8 mouse cellular contexts compared by ENCODE assay signal in genomic region chr11:70230239-70230727, GRCm38 (mm10). TPM values are rescaled to one million over a fixed set of nuclear protein-coding genes. Genes with fewer than 3 reads are reported as not detected.
DNase-seq lines count a peak whose midpoint lies in the region; ATAC-seq lines count a peak whose summit lies in the region.

No protein-coding gene starts in this region.

- H3K9ac ChIP-seq in forebrain, embryonic 15.5 days (replicated peaks) = peak overlapping the region; percentile 30

- peak; percentile 88 for DNase-seq in Muller cell, postnatal 12 days (ENCODE audit: inconsistent ontology term)
- peak; percentile 81 to 90 for DNase-seq in cerebellum, adult 18-20 months
- DNase-seq in heart, postnatal 4 days = peak; percentile 94
- DNase-seq in layer of hippocampus, postnatal 25 days (ENCODE audit: extremely low spot score in 1 of 2, low spot score in 1 of 2) = peak; percentile 68 to 89
- peak; percentile 91 for DNase-seq in lung, postnatal 4 days
- peak; percentile 90 for DNase-seq in retina, postnatal 1 day
- DNase-seq in urinary bladder, postnatal 14 days (ENCODE audit: low spot score) = peak; percentile 86

- peaks cover 11% of the 10 kb centered on the region for H3K36me3 ChIP-seq in forebrain, embryonic 15.5 days

- peaks cover 39% of the 10 kb centered on the region for H3K27me3 ChIP-seq in forebrain, embryonic 15.5 days

- WGBS in forebrain, embryonic 15.5 days = under 1% methylated on average over 32 of the region's 32 CpGs

- H3K4me2 ChIP-seq in forebrain, embryonic 15.5 days (replicated peaks) = peak overlapping the region; percentile 46

- 0 out of 2 replicates have a peak overlapping the region, but pooled peaks have one; percentile 49 for H3K27ac ChIP-seq in forebrain, embryonic 15.5 days (replicated peaks)

- ATAC-seq in forebrain, embryonic 15.5 days (replicated peaks) = peak; percentile 23; the same call in 1 of the 2 replicates

- no peaks in the 10 kb centered on the region for H3K9me3 ChIP-seq in forebrain, embryonic 15.5 days

- peak overlapping the region; percentile 32 for H3K4me3 ChIP-seq in forebrain, embryonic 15.5 days

- peaks cover 62% of the 10 kb centered on the region for H3K4me1 ChIP-seq in forebrain, embryonic 15.5 days

RNA-seq across cellular contexts. Expression of gene Bcl6b, which starts 0.7 kb away (rescaled TPM):
- polyA plus RNA-seq in forebrain, embryonic 15.5 days (2015; fragmentation: Nextera tagmentation; extraction: Ambion mirVana) = 5.7 and 6.1 TPM in 2 replicates
- 10 to 100 TPM; 47.0 to 53.6 TPM for total RNA-seq in heart, postnatal 4 days (2021)
- 1 to 10 TPM; 1.2 to 2.1 TPM for total RNA-seq in layer of hippocampus, postnatal 25 days (2021)

RNA-seq across cellular contexts. Expression of gene 0610010K14Rik, which starts 7.4 kb away (rescaled TPM):
- polyA plus RNA-seq in forebrain, embryonic 15.5 days (2015; fragmentation: Nextera tagmentation; extraction: Ambion mirVana) = 191 and 199 TPM in 2 replicates
- 10 to 100 TPM; 72.3 to 79.4 TPM for total RNA-seq in heart, postnatal 4 days (2021)
- total RNA-seq in layer of hippocampus, postnatal 25 days (2021) = 10 to 100 TPM; 50.6 to 55.6 TPM

RNA-seq across cellular contexts. Expression of gene Gm21988, which starts 9.3 kb away (rescaled TPM):
- polyA plus RNA-seq in forebrain, embryonic 15.5 days (2015; fragmentation: Nextera tagmentation; extraction: Ambion mirVana) = 12.9 and 13.0 TPM in 2 replicates
- total RNA-seq in heart, postnatal 4 days (2021) = 1 to 10 TPM; 2.4 to 2.6 TPM
- 1 to 10 TPM; 3.2 to 4.5 TPM for total RNA-seq in layer of hippocampus, postnatal 25 days (2021)

RNA-seq across cellular contexts. Expression of gene Rnasek, which starts 9.4 kb away (rescaled TPM):
- 271 and 278 TPM in 2 replicates for polyA plus RNA-seq in forebrain, embryonic 15.5 days (2015; fragmentation: Nextera tagmentation; extraction: Ambion mirVana)
- total RNA-seq in heart, postnatal 4 days (2021) = 10 to 100 TPM; 95.8 to 96.1 TPM
- total RNA-seq in layer of hippocampus, postnatal 25 days (2021) = 100 to 1,000 TPM; 310 to 312 TPM

RNA-seq across cellular contexts. Expression of gene Slc16a13, which starts 9.4 kb away (rescaled TPM):
- 14.9 and 17.7 TPM in 2 replicates for polyA plus RNA-seq in forebrain, embryonic 15.5 days (2015; fragmentation: Nextera tagmentation; extraction: Ambion mirVana)
- total RNA-seq in heart, postnatal 4 days (2021) = 1 to 10 TPM; 6.3 to 6.5 TPM
- total RNA-seq in layer of hippocampus, postnatal 25 days (2021) = 10 to 100 TPM in 1 of 2 experiments, 1 to 10 TPM in 1; 7.0 to 10.0 TPM

Comparison
In these comparisons a context has a peak if more than half of its experiments do, and no peak if none do; other contexts are left out.
1. Peak in every context shown above with its lines: DNase-seq, ATAC-seq, H3K4me3 ChIP-seq and H3K27ac ChIP-seq.
2. RNA of gene Bcl6b, which starts 0.7 kb away (total RNA-seq): 47.0 to 53.6 TPM in heart, postnatal 4 days; 1.2 to 2.1 TPM in layer of hippocampus, postnatal 25 days; every median in the first group is over 10 times any median in the second.